Mouse (Mus musculus) adrenal gland, adult 8-10 months (tissue): ENCODE data around the gene Fchsd2. TPM values are rescaled to one million over a fixed set of nuclear protein-coding genes. Genes with fewer than 3 reads are reported as not detected.

ENCODE experiments used
- DNase-seq: peaks from one replicate; pipeline ENCODE4 v3.0.0; 2022
- total RNA-seq, 4 experiments: library from RNA; stranded (reverse); gene quantifications; 2 replicates each; pipeline ENCODE4 v1.2.4; 2022

Fchsd2 gene
- total RNA-seq, 4 experiments from 2014 or later: 20.9 to 53.3 (median 33.8) TPM

DNA sequence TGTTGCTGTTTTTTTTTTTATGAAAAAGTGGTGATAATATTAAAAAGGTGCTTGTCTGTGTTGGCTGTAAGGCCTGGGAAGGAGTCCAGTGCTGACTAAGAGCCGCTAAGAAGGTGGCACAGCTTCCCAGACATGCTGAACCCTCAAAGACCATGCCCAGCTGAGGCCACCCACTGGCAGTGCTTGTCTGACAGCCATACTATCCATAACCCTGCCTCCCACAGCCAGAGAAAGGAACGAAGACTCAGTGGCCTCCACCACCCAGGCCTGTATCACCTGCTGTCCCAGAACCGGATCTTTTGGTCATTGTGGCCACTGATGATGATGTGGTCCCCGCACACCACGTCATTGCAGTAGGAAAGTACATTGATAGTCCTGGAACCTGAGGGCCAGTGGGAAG, 198.5 kb downstream of the Fchsd2 start:
- DNase-seq: no peak

DNA sequence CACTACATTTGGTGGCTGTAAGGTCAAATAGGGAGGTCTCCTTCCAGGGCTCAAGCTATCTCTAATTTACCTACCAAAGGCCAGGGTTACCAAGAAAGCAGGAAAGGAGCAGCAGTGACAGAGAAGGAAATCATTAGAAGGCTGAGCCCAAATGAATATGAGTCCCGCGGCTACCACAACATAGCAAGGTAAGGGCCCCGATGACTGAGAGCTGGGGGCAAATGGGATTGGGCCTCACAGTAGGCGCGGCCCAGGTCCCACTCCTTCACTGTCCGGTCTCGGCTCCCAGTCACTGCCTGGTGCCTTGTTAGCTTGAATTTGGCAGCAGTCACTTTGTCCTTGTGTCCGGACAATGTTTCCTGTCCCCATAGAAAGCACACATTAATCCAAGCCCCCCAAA, 199.0 kb downstream of the Fchsd2 start:
- no peak for DNase-seq

DNA sequence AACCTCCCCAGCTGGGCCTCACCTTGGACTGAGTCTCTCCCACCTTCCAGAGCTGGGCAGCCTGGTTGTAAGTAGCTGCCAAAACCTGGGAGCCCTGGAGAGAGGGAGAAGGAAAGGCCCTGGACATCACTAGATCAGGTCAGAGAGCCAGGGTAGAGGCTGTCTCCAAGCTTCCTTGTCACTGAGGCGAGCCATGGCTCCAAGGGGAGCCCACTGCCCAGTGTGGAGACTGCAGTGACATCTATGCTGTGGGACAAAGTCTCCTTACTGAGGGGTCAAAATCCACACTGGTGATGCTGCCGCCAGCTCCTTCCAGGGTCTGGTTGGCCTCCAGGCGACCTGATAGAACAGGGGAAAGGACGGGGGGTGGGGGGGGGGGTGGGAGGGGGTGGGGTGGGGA, 199.4 kb downstream of the Fchsd2 start:
- no peak for DNase-seq

DNA sequence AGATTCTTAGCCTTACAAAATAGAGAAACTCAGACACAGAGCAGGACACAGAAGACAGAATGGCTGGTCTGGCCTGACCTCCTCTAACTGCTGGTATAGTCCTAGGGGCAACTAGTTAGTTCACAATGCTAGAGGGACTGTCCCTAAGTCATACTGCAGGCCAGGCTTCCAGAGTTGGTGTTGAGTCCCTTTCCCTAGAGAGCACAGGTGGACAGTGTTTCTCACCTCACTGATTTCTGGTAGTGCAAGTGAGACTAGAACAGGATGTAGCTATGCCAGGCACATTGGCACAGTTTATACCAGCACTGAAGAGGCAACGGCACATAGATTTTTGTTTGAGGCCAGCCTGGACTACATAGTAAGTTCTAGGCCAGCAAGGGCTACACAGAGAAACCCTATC, 200.0 kb downstream of the Fchsd2 start:
- DNase-seq: no peak

DNA sequence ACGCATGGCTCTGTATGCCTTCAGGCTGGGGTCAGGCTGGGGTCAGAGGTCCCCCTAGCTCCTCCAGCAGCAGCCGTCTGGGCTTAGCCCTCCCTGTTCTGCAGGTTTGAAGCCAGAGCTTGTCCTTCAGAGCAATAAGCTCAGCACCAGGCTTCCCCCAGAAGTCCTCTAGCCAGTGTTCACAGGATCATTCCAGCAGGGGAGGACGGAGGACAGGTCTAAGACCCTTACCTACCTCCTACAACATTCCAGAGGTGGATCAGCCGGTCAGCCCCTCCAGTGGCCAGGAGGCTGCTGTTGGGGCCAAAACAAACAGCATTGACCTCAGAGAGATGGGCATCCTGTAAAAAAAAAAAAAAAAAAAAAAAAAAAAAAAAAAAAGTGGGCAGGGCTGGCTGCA, 200.5 kb downstream of the Fchsd2 start:
- no peak for DNase-seq

DNA sequence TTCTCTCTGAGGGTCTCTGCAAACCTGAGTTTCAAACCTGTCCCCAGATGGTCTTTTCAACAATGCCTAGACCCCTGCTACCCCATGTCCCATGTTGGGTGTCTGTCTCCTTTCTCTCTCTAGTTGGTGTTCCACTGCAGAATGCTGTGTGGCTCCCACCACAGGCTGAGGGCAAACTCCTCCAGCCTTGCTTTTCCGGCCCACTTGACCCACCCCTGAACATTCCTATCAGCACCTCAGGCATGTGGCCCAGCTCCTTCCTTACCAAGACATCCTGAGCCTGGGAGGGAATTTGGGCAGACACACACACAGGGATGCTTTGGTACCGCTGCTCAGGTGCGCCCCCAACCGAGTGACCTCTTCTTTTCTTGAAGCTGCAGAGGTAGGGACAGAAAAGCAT, 200.9 kb downstream of the Fchsd2 start:
- no peak for DNase-seq

DNA sequence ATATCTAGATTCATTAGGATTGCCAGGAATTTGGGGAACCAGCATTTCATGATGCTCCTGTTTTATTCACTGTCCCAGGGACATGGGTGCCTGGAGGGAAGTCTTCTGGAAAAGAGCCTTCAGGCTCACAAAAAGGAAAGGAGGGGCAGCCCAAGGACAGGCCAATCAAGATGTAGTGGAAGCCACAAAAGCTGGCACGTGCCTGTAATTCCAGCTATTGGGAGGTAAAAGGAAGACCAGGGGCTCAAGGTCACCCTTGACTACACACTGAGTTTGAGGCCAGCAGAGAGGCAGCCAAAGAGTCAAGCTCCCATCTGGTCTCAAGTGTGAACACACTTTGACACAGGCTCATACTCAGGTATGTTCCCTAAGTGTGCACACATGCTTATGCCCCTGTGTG, 202.8 kb downstream of the Fchsd2 start:
- no peak for DNase-seq

DNA sequence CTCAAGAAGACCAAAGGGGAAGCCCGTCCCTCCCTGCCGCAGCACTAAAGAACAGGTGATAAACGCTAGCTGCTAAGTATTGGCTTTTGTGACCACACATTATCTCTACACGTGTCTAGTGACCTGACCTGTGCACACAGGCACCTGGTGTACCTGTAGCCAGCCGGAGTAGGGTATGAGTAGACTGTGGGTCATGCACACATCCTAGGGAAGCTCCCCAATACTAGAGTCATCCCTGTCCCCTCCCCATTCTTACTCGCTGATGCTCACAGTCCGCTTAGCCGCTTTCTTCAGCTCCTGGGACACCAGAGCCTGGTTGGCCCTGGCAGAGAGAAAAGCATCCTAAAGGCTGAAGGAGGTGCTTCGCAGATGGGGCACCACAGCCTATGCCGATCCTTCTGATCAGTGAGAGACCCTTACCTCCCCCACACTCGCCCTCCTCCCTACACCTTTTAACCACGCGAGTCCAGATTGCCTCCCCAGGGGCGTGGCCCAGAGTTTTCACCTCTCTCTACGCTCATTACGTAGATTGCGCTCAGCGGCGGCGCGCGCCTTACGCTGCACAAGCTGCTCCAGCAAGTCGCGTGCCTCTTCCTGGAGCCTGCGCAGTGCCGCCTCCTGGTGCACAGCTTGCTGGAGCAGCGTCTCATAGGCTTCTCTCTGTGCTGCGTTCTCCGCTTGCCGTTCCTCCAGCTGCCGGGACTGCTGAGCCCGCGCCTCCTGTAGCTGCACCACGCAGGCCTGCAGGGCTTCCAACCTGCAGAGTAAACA, 203.8 kb downstream of the Fchsd2 start:
- peak; percentile 62 for DNase-seq

DNA sequence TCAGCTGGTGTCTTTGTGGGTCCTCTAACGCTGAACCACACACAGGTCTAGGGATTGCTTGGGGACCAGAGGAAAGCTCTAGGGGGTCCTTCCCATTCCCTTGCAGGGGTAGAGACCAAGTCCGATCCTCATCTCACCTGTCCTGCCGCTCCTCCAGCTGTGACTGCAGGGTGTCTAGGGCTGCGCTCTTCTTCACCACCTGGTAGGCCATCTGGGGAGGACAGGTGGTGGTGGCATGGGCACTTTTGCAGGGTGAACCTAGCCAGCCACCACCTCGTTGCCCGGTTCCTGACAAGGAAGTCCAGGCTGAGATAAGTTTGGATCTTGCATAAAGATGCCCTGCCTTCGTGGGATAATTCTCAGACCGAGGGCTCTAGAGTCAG, 204.4 kb downstream of the Fchsd2 start:
- no peak for DNase-seq

DNA sequence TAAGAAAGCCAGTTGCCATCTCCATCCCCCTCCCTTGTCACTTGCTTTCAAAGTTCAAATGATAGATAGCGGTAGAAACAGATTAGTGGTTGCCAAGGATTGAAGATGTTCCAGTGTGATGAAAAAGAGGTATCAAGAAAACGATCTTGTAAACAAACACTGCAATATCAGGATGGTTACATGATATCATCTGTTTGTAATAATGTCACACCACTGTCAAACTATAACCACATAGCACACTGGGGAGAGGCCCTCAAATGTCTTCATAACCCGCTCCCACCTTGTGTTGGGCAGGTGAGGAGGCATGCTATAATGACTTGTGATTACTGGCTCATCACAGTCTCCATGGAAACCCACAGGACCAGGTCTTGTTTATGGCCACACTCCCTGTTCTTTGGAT, 205.7 kb downstream of the Fchsd2 start:
- DNase-seq: no peak

DNA sequence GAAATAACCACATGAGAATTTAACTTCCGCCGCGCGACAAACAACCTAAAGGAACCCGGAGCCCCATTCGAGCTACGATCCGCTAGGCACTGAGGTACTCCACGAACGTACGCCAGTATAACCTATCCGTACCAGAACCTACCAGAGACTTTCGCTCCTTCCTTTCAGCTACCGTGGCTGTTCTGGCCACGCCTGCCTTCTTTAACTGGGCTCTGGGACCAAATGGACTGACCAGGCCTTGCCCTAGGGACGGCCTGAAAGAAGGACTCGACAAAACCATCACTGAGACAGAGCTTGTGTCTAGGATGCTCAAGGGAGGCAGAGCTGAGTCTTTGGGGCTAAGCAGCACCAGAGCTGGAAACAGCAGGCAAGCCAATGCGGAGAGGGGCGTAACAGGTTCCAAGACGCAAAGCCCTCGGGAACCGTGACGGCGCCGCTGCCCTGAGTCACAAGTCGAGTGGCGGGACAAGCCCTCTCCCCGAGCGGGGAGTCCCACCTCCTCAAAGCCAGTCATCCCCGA, 208.8 kb downstream of the Fchsd2 start:
- no peak for DNase-seq

DNA sequence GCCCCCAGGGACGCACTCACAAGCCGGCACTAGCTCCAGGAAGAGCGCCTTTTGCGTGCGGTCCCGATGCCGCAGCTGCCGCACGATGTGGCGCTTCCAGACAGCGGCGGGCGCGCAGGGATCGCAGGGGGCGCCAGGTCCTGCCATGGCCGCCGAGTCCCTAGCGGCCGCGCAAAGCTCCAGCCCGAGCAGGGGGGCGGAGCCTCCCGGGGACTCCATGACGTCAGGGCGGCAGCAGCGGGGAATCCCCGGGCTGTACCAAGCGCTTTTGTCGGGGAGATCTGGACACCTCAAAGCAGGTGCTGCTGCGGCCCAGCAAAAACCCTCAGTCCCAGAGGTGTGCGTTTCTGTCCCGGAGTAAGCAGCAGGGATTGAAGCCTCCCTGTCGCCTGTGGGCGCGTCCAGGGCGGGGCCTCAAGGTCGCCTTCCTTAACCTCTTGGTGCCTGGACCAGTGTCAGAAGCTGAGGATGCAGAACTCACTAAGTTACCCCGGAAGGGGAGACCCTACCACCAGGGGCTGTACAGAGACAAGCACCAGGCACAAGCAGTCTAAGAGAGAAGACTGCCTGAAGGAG, 209.3 kb downstream of the Fchsd2 start, which contains the start of gene Atg16l2:
Gene Atg16l2 (minus strand): TSS at position 371 of the 576 bp plus-strand sequence.
- DNase-seq: peak; percentile 92

DNA sequence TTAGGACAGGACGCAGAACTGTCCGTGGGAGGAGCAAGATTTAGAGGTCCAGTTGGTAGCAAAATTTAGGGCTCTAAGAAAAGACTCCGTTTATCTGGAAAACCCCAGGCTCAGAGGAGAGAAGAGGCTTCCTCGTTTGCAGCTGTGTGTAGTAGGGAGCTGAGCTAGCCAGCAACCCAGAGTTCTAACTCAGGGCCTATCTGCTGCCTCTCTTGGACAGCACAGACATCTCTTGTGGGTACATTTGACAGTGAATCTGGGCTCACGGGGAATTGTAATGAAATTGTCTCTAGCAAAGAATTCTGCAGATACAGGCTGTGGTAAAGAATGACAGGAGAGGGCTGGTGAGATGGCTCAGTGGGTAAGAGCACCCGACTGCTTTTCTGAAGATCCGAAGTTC, 210.0 kb downstream of the Fchsd2 start:
- no peak for DNase-seq

DNA sequence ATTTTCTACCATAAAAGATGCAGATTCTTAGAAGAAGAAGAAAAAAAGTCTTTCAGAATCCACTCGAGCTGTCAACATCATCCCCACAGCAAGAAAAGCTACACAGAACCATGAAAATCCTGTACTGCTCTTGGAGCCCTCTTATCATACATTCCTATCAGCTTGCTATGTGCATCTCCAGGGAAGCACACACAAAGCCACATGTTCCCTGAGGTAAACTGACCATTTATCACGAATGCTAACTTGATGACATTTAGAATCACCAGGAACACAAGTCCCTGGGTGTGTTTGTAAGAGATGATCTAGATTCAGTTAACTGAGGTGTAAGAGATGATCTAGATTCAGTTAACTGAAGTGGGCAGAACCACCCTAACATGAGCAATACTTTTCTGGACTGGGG, 214.2 kb downstream of the Fchsd2 start:
- DNase-seq: no peak

DNA sequence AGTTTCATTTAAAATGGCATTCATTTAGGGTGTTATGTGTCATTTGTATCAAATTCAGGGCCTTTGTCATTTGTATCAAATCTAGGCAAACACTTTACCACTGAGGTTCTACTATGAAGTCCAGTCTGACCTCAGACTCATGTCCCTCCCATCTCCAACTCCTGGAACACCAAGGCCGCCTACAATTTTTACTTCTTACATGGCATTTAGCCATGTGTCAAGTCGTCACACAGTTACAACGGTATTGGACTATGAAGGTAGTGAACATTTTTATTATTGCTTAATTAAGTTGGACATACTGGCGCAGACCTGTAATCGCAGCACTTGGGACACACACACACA, 217.3 kb downstream of the Fchsd2 start:
- DNase-seq: no peak

DNA sequence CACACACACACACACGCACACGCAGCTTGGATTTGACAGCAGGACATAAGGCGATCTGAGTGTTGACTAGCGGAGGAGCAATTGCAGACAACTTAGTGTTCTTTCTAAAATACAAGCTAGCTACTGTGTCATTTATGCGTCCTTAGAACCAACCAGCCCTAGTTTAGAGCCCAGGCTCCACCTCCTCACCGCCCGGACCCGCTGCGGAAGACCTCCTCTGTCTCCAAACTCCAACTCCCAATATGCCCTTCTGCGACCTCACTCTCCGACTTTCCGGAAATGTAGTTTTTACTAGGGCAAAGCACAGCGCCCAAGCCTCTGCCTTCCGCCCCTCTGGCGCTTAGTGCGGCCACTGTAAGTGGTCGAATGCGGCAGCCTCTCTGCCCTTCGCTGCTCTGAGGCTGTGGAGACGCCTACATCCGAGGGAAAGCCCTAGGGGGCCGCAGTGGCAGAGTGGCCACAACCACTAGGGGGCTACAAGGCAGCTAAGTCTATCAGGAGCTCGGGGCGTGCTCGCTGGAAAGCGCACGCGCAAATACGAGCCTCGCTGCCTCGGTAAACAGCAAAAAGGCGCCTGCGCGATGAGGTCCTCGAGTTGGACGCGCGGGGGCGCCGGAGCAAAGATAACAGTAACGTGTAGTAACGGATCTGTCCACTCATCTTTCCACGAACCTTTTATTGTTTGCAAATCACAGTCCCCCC, 217.8 kb downstream of the Fchsd2 start:
- peak; percentile 97 for DNase-seq

DNA sequence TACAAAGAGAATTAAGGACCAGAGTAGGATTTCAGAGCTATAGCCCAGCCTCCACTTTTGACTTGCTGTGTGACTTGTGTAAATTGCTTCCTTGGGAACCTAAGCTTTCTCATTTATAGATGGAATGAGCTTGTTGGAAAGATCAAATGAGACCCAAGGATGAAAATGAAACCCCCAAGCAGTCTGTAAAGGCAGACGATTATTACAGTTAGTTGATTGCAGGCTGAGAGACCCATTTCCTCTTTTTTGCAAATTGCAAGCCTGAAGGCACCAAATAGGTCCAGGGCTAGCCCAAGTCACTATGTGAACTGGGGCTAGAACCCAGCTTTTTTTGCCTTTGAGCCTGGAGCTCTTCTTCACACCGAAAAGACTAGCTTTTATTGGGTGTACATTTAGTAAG, 218.4 kb downstream of the Fchsd2 start:
- no peak for DNase-seq

DNA sequence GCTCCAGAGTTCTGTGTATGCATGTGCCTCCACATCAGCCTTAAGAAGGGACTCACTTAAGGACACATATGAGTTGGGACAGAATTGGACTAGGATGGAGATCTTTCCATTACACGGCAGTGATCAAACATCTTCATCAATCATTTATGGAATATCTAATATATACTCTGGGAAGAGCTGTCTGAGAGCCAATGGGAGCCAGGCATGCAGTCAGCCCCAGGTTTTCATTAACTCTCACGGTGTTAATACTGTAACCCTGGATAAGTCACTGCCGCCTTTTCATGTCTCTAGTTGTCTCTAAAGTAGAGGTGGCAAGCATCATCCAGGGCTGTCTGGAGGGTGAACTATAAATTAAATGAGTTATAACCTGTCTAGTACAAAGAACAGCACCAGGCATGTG, 220.4 kb downstream of the Fchsd2 start:
- no peak for DNase-seq

DNA sequence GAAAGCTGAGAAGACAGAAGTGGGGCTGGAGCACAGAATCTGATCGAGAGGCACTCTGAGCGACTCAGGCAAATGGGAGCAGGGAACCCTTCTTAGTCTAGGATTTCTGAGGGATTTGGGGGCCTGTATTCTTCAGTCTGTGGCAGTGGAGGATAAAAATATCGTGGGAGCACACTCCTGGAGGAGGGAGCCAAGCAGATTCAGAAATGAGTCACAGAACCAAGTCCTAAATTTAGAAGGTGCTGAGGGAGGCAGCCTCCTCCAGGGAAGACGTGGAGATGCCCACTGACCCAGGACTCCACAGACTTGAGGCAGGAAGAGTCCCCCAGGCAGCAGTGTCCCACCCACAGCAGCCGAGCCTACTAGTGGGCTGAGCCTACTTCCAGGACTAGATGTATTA, 221.7 kb downstream of the Fchsd2 start:
- DNase-seq: no peak

DNA sequence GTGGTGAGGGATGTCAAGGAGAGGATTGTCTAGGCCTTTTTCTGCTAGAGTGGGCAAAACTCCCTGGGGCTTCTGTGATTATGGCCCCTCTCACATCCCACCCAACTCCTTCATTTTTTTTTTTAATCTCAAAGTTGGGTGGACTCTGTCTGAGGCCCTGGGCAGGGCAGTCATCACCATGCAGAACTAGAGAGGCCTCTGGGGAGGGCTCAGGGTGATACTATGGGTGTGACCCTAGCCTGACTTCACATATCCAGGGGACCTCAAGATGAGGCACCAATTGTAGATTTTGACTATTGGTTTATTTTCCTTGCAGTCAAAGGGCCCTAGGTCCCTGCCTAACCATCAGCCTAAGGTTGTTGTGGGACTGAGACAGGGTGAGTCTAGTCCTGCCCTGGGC, 223.0 kb downstream of the Fchsd2 start:
- DNase-seq: no peak

DNA sequence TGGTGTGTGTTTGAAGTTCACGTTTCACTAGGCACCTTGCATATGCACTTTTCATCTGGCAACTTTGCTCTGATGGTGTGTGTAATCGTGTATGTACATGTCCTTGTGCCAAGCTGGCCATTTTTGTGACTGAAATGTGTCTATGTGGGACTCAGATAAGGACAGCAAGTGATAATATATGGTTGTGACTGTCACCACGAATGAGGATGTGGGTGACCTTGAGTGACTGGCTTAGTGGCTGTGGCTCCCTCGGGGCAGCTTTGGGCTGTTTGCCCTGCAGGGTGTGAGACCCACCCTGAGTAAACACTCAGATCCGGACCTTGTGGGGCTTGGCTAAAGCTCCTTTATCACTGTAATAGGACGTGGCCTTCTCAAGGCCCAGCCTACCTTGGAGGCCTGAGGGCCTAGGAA, 223.9 kb downstream of the Fchsd2 start:
- DNase-seq: no peak

DNA sequence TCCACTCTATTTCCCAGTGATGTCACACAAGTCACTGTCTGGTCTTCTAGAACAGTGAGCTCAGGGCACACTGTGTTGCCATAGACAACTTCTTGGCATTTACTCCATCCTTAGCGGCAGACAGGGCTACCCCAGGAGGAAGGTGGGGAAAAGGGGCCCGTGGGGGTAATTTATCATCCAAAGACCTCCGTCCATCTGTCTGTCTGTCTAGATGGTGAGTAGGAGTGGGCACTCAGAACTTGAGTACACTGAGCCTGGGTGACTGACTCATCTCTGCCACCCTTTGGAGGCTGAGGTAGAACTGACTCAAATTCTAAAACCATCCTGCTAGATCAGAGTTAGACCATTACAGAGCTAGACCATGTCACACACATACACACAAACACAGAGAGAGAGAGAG, 224.4 kb downstream of the Fchsd2 start, which contains the start of gene Stard10:
Gene Stard10 (plus strand): TSS at position 73 of the 400 bp plus-strand sequence.
- DNase-seq: no peak

DNA sequence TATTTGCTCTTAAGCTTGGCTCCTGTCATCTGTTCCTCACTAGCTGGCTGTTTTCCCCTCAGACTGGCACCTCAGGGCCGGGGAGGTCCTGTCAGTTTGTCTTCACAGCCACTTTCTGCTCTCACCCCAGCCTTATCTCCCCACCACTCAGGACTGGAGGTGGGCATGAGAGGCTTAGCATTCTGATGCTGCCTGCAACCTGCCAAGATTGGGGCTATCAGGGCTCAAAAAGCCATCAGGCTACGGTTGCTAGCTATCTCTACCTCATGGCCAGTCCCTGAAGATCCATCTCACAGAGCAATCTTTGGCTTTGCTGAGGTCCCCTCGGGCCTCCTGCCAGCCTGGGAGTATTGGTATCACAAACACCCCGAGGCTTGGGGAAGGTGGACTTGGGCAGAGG, 226.2 kb downstream of the Fchsd2 start:
- DNase-seq: no peak

DNA sequence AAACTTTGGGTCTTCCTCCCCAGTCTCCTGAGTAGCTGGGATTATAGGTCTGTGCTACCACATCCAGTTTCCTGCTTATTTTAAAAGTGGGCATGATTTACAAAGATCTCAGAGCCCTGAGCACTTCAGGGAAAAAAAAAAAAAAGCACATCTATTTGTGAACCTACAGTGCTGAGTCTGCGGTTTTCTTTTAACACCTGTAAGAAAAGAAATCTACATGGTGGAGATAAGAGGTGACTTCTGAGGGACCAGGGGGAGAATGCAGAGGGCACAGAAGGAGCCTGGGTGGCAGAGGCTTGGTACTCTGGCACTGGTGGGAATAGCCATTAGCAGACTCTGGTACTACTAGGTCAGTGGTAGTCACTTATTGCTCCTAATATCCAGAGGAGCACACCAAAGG, 227.1 kb downstream of the Fchsd2 start:
- DNase-seq: no peak
